Mouse (Mus musculus): ENCODE data around the gene Cnot4. TPM values are rescaled to one million over a fixed set of nuclear protein-coding genes. Genes with fewer than 3 reads are reported as not detected.

Cnot4 gene
- polyA plus RNA-seq, 1 experiment from 2014 or later: 25.1 TPM

GRCm38 (mm10) chr6:34980661-34981060 is 152.9 kb downstream of the Cnot4 start:
- Histone ChIP-seq H3K4me3 (no peak overlapping the region), H3K27ac (replicated peaks) (no peak overlapping the region), H3K36me3 (no peaks in the 10 kb centered on the region), H3K27me3 (ENCODE audit: low read depth, poor library complexity, severe bottlenecking) (no peaks in the 10 kb centered on the region), H3K9me3 (replicated peaks) (no peaks in the 10 kb centered on the region), H3K4me1 (peaks cover 11% of the 10 kb centered on the region)
- WGBS: 65% methylated on average over 9 of the region's 9 CpGs
- DNase-seq (ENCODE audit: low spot score): no peak

- Histone ChIP-seq H3K36me3 (no peaks in the 10 kb centered on the region), H3K27me3 (ENCODE audit: low read depth, poor library complexity, severe bottlenecking) (no peaks in the 10 kb centered on the region), H3K4me3 (no peak overlapping the region), H3K4me1 (peaks cover 11% of the 10 kb centered on the region), H3K9me3 (replicated peaks) (no peaks in the 10 kb centered on the region), H3K27ac (replicated peaks) (no peak overlapping the region)
- 86% methylated on average over 3 of the region's 3 CpGs for WGBS
- DNase-seq (ENCODE audit: low spot score): no peak
These were observed 154.2 kb downstream of the Cnot4 start for GRCm38 (mm10) chr6:34979291-34979690.

Other genes starting within 250 kb of the Cnot4 start
- 11.4 and 13.0 TPM in 2 replicates for gene Wdr91, start 222.8 kb downstream of the Cnot4 start, polyA plus RNA-seq (2016; fragmentation: Nextera tagmentation; extraction: Ambion mirVana)
- gene Stra8, start 213.6 kb downstream of the Cnot4 start, polyA plus RNA-seq (2016; fragmentation: Nextera tagmentation; extraction: Ambion mirVana): not detected in 2 replicates
- gene Slc23a4, start 145.3 kb downstream of the Cnot4 start, polyA plus RNA-seq (2016; fragmentation: Nextera tagmentation; extraction: Ambion mirVana): 0.25 and 0.48 TPM in 2 replicates
- gene Nup205, start 43.7 kb upstream of the Cnot4 start, polyA plus RNA-seq (2016; fragmentation: Nextera tagmentation; extraction: Ambion mirVana): 50.6 and 50.7 TPM in 2 replicates
- gene Slc13a4, start 174.4 kb upstream of the Cnot4 start, polyA plus RNA-seq (2016; fragmentation: Nextera tagmentation; extraction: Ambion mirVana): 0.16 and 0.37 TPM in 2 replicates
- gene Fam180a, start 192.4 kb upstream of the Cnot4 start, polyA plus RNA-seq (2016; fragmentation: Nextera tagmentation; extraction: Ambion mirVana): not detected in 2 replicates

Data from midbrain, embryonic 10.5 days (tissue).